Mouse (Mus musculus) thymus, postnatal 14 days (tissue): ENCODE data around the gene Vasp.

ENCODE experiments used
- DNase-seq: peaks from one replicate; pipeline ENCODE4 v3.0.0; 2021

Vasp gene

DNA sequence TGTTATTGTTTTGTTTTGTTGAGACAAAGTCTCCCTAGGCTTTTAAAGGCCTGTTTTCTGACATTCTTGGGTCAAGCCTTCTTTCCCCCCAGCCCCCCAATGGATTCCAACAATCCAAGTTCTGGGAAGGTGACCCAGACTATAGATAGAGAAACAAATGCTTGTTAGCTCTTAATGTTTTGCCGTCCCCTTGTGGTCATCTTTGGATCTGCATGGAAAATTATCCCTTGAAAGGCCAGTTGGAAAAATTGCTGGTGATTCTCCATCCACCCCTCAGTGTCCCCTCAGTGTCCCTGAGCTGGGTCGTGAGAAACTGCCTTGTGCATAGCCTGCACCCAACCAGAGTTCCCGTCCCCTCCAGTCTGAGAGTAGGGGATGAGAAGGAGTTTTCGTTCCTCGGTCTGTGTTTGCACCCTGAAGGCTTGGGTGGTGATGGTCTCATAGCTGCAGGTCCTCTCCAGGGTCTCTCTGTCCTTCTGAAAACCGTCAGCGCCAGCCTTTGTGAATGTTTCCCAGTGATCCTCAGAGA lies 62.6 kb downstream of the Vasp start:
- DNase-seq = no peak

DNA sequence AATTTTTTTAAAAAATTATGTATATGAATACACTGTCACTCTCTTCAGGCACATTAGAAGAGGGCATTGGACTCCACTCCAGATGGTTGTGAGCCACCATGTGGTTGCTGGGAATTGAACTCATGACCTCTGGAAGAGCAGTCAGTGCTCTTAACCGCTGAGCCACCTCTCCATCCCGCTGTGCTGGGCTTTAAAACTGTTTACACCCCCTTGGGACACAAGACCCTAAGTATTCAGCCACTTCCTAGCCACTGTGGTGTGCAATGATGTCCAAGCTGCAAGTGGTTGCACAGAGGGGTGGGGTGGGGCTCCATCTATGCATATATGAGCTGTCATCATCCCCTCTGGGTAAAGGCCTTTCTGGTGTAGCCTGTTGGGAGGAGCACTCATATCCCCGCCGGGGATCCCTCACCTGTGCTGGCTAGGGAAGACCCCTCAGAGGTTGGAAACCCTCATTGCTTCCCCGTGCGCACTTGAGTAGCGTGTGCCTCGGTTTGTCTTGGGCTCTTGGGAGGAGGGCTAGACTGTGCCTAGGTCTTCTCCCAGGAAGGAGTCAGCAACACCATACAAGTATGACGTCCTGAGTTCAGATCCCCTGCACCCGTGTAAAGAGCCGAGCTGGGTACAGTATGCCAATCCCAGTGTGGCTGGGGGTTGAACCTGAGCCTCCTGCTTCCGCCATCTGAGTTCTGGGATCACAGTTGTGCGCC lies 63.3 kb downstream of the Vasp start:
- DNase-seq = no peak
